Mouse (Mus musculus): Measurements from ENCODE around the gene Ptgfrn. TPM values are rescaled to one million over a fixed set of nuclear protein-coding genes. Genes with fewer than 3 reads are reported as not detected.

The Ptgfrn gene
- total and polyA plus RNA-seq, 3 experiments: not detected

- H3K4me1 ChIP-seq (ENCODE audit: control insufficient read depth in 1 of 2, insufficient read depth in 2 of 2, low read length in 2 of 2): no peaks in the 10 kb centered on the region
- H3K79me2 ChIP-seq (ENCODE audit: control insufficient read depth, insufficient read depth, low read length, poor library complexity): no peaks in the 10 kb centered on the region
- no peaks in the 10 kb centered on the region for H3K36me3 ChIP-seq (ENCODE audit: control insufficient read depth in 1 of 2, insufficient read depth in 2 of 2, low read length in 2 of 2)
- DNase-seq (ENCODE audit: low read depth, low spot score): no peak
- H3K4me3 ChIP-seq (ENCODE audit: control insufficient read depth in 1 of 2, insufficient read depth in 1 of 2, low read depth in 2 of 2, low read length in 2 of 2): no peak overlapping the region
- no peak overlapping the region for H3K27ac ChIP-seq (ENCODE audit: control insufficient read depth, low read depth, low read length)
- H3K27me3 ChIP-seq (ENCODE audit: control insufficient read depth in 1 of 2, insufficient read depth in 2 of 2, low read length in 2 of 2): no peaks in the 10 kb centered on the region
- no peak for TF ChIP-seq HCFC1 (IDR thresholded peaks at IDR 0.05; ENCODE audit: low read depth, low read length)
- TF ChIP-seq ZC3H11A (IDR thresholded peaks at IDR 0.05; ENCODE audit: low read depth, low read length): no peak
- TF ChIP-seq USF1 (IDR thresholded peaks at IDR 0.05; ENCODE audit: low read depth, low read length): no peak
- TF ChIP-seq EP300 (IDR thresholded peaks at IDR 0.05; ENCODE audit: low read depth in 1 of 2, low read length in 2 of 2): no peak
- TF ChIP-seq KAT2A (conservative IDR thresholded peaks at IDR 0.05; ENCODE audit: low read depth, low read length): no peak
- no peak for TF ChIP-seq SIN3A (IDR thresholded peaks at IDR 0.05; ENCODE audit: low read length)
- no peak for TF ChIP-seq MYB (IDR thresholded peaks at IDR 0.05; ENCODE audit: low read depth, low read length)
- no peak for TF ChIP-seq ZMIZ1 (IDR thresholded peaks at IDR 0.05; ENCODE audit: low read depth, low read length)
- no peak for TF ChIP-seq MAX (IDR thresholded peaks at IDR 0.05; ENCODE audit: low read length)
- TF ChIP-seq ETS1 (IDR thresholded peaks at IDR 0.05; ENCODE audit: low read depth, low read length): no peak
- TF ChIP-seq POLR2A (IDR thresholded peaks at IDR 0.05; ENCODE audit: control insufficient read depth in 1 of 2, insufficient read depth in 1 of 2, low read depth in 1 of 2, low read length in 2 of 2, poor library complexity in 1 of 2): no peak
- TF ChIP-seq RCOR1 (IDR thresholded peaks at IDR 0.05; ENCODE audit: low read depth, low read length): no peak
- no peaks in the 10 kb centered on the region for H3K9me3 ChIP-seq (replicated peaks; ENCODE audit: insufficient read depth, low read length)
- no peak overlapping the region for H3K9ac ChIP-seq (ENCODE audit: control insufficient read depth, low read depth, low read length, poor library complexity, severe bottlenecking)
These were observed 112.1 kb downstream of the Ptgfrn start for GRCm38 (mm10) chr3:100997785-100998570.

- no peak overlapping the region for H3K27ac ChIP-seq (ENCODE audit: control insufficient read depth, low read depth, low read length)
- H3K4me3 ChIP-seq (ENCODE audit: control insufficient read depth in 1 of 2, insufficient read depth in 1 of 2, low read depth in 2 of 2, low read length in 2 of 2): no peak overlapping the region
- no peaks in the 10 kb centered on the region for H3K79me2 ChIP-seq (ENCODE audit: control insufficient read depth, insufficient read depth, low read length, poor library complexity)
- 0 out of 4 replicates have a peak, but pooled peaks cover 0 to 2% of the 10 kb centered on the region in 2 experiments for H3K27me3 ChIP-seq (ENCODE audit: control insufficient read depth in 1 of 2, insufficient read depth in 2 of 2, low read length in 2 of 2)
- no peak for DNase-seq (ENCODE audit: low read depth, low spot score)
- no peaks in the 10 kb centered on the region for H3K4me1 ChIP-seq (ENCODE audit: control insufficient read depth in 1 of 2, insufficient read depth in 2 of 2, low read length in 2 of 2)
- H3K36me3 ChIP-seq (ENCODE audit: control insufficient read depth in 1 of 2, insufficient read depth in 2 of 2, low read length in 2 of 2): no peaks in the 10 kb centered on the region
- no peaks in the 10 kb centered on the region for H3K9me3 ChIP-seq (replicated peaks; ENCODE audit: insufficient read depth, low read length)
- no peak for TF ChIP-seq CHD1 (IDR thresholded peaks at IDR 0.05; ENCODE audit: low read depth, low read length)
- TF ChIP-seq MXI1 (IDR thresholded peaks at IDR 0.05; ENCODE audit: low read depth, low read length): no peak
- no peak overlapping the region for H3K9ac ChIP-seq (ENCODE audit: control insufficient read depth, low read depth, low read length, poor library complexity, severe bottlenecking)
These were observed 115.8 kb downstream of the Ptgfrn start for GRCm38 (mm10) chr3:100994252-100994651.

- 0 out of 4 replicates have a peak, but pooled peaks cover 0 to 3% of the 10 kb centered on the region in 2 experiments for H3K27me3 ChIP-seq (ENCODE audit: control insufficient read depth in 1 of 2, insufficient read depth in 2 of 2, low read length in 2 of 2)
- no peak for DNase-seq (ENCODE audit: low read depth, low spot score)
- no peaks in the 10 kb centered on the region for H3K79me2 ChIP-seq (ENCODE audit: control insufficient read depth, insufficient read depth, low read length, poor library complexity)
- H3K27ac ChIP-seq (ENCODE audit: control insufficient read depth, low read depth, low read length): no peak overlapping the region
- H3K4me3 ChIP-seq (ENCODE audit: control insufficient read depth in 1 of 2, insufficient read depth in 1 of 2, low read depth in 2 of 2, low read length in 2 of 2): no peak overlapping the region
- H3K9me3 ChIP-seq (replicated peaks; ENCODE audit: insufficient read depth, low read length): no peaks in the 10 kb centered on the region
- TF ChIP-seq JUND (IDR thresholded peaks at IDR 0.05; ENCODE audit: low read depth, low read length): no peak
- TF ChIP-seq MAZ (IDR thresholded peaks at IDR 0.05; ENCODE audit: low read depth, low read length): no peak
- TF ChIP-seq POLR2AphosphoS2 (IDR thresholded peaks at IDR 0.05; ENCODE audit: low read length): no peak
- H3K4me1 ChIP-seq (ENCODE audit: control insufficient read depth in 1 of 2, insufficient read depth in 2 of 2, low read length in 2 of 2): no peaks in the 10 kb centered on the region
- H3K36me3 ChIP-seq (ENCODE audit: control insufficient read depth in 1 of 2, insufficient read depth in 2 of 2, low read length in 2 of 2): no peaks in the 10 kb centered on the region
- no peak overlapping the region for H3K9ac ChIP-seq (ENCODE audit: control insufficient read depth, low read depth, low read length, poor library complexity, severe bottlenecking)
These were observed 116.4 kb downstream of the Ptgfrn start for GRCm38 (mm10) chr3:100993718-100994117.
